Mouse (Mus musculus): Measurements from ENCODE around the gene Zmynd8.

Zmynd8 gene

DNA sequence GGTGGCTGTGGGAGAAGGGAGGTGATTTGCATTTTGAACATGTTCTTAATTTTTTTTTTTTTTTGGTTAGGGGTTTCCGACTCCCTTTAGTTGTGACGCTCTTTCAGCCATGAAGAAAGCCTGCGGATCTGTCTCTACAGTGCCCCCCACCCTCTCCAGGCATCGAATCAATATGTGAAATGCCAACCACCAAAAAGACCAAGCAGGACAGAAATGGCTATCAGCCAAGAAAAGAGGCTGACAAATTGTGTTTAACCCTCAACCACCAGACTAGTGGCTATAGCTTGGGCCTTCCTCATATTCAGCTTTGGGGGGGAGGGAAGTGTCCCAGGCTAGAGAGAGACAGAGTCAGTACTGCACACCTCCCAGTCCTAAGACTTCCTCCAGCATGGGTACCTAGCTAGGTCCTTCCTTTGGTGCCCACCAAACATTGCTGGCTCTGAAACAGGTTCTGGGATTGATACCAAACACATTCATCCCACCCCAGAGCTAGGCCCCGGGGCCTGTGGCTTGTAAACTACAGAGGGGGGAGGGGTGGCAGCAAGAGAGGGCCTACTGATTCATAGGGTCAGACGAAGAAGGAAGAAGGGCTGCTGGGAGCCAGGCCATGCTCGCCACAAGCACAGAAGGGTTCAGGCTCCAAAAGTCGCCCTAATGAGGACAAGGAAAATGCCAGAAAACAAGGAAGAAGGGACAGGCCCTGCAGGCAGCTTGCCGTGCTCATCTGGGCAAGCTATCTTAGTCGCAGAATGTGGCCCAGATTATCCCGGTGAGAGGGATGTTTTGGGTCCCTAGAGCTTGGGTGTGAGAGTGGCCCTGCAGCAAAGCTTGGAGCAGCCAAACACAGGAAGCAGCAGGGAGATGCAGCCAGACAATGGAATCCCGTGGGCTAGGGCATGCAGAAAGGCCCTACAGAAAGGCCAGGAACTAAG, 40.1 kb downstream of the Zmynd8 start:
- DNase-seq (ENCODE audit: low spot score in 2 of 2) = peak; percentile 75 to 88

- peak; percentile 81 for DNase-seq (ENCODE audit: low spot score in 2 of 2)
Observed at GRCm38 (mm10) chr2:165857841-165858426, 40.9 kb downstream of the Zmynd8 start.

- DNase-seq (ENCODE audit: low spot score in 2 of 2) = peak in 1 of 2 experiments; percentile 69
Observed at GRCm38 (mm10) chr2:165857395-165857831, 41.4 kb downstream of the Zmynd8 start.

- DNase-seq (ENCODE audit: low spot score in 2 of 2) = no peak
Observed at GRCm38 (mm10) chr2:165856611-165857200, 42.1 kb downstream of the Zmynd8 start.

GRCm38 (mm10) chr2:165855641-165856301, 43.0 kb downstream of the Zmynd8 start:
- DNase-seq (ENCODE audit: low spot score in 2 of 2) = peak; percentile 87 to 88

- no peak for DNase-seq (ENCODE audit: low spot score in 2 of 2)
Observed at GRCm38 (mm10) chr2:165854207-165854968, 44.4 kb downstream of the Zmynd8 start.

DNA sequence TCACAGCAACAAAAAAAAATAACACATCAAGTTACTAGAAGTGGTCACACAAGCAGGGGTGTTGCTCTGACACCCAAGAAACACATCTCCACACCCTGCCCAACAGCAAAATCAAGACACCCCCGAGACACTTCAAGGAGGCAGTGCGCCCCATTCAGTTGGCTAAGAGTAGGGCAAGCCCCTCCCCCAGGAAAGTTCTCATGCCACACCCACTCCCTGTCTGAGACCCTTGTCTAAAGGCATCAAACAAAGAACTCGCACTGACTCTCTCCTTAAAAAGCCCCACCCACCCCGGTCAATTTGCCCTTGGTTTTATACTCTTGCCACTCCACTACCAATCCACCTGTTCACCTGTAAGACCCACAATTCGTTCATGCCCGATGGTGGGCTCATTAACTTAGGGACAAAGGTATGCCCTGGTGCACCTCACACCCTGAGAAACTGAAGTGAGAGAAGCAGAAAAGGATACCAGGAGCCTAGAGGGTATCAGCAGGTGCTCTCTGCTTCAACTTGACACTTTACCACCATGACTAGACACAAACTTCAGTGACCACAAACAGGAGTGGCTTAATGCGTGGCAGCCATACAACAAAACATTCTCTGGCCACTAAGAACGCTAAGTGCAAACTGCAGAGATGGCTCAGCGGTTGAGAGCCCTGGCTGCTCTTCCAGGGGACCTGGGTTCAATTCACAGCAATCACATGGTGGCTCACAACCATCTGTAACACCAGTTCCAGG, 45.8 kb downstream of the Zmynd8 start:
- DNase-seq (ENCODE audit: low spot score in 2 of 2) = no peak

- peak; percentile 67 to 74 for DNase-seq (ENCODE audit: low spot score in 2 of 2)
Observed at GRCm38 (mm10) chr2:165852453-165852852, 46.4 kb downstream of the Zmynd8 start.

- DNase-seq (ENCODE audit: low spot score in 2 of 2) = peak in 1 of 2 experiments; percentile 43
Observed at GRCm38 (mm10) chr2:165851811-165852415, 46.9 kb downstream of the Zmynd8 start.

- no peak for DNase-seq (ENCODE audit: low spot score in 2 of 2)
Observed at GRCm38 (mm10) chr2:165850826-165851225, 48.0 kb downstream of the Zmynd8 start.

DNA sequence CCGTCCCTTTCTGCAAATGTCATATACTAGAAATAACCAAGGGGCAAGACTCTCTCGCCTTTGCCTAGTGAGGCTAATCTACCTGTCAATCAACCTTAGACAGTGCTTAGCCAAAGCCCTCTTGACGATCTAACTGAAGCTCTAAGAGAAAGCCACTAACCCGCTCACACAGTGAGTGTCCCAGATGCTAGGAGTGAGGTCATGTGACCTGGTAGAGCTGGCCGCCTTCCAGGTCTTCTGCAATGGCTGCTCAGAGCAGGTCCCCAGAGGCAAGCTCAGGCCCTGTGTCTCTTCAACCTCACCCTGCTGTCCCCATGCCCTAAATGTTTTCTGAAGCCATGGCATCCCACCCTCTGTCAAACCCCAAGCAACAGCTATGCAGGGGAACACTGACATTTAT, 49.7 kb downstream of the Zmynd8 start:
- DNase-seq (ENCODE audit: low spot score in 2 of 2) = peak; percentile 74 to 84

DNA sequence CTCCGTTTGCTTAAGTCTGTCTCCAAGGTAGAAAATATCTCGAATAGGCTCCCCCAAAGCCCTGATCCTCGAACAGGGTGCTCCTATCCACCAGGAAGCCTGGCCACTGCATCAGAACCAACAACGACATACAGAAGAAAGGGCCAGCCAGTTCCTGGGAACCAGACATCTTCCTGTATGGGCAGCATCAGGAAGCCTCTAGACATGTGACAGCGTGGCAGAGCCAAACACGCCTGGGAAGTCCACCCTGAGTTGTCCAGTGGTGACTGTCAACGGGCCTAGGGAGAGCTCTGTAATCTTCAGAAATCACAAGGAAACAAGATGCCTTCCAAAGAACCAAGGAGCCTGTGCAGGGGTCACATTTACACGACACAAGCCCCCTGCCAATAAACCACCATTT, 52.0 kb downstream of the Zmynd8 start:
- DNase-seq (ENCODE audit: low spot score in 2 of 2) = no peak

DNA sequence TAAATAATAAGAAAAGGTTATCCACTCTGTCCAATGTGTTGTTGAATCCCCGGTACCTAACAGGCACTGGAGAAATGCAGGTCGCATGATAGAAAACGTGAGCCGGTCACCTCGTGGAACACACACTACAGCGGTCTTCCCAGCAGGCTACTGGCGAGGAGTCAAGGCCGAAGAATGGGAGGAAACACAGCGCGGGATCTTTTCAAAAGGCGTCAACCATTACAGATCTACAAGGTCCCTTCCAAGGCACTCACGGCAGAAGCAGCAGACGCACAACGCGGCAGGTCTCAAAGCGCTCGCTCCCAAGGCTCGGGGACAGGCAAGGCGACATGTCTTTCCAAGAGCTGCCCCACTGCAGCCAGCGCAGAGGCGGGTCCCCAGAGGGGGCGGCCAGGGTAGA, 53.3 kb downstream of the Zmynd8 start:
- peak; percentile 49 to 51 for DNase-seq (ENCODE audit: low spot score in 2 of 2)

DNA sequence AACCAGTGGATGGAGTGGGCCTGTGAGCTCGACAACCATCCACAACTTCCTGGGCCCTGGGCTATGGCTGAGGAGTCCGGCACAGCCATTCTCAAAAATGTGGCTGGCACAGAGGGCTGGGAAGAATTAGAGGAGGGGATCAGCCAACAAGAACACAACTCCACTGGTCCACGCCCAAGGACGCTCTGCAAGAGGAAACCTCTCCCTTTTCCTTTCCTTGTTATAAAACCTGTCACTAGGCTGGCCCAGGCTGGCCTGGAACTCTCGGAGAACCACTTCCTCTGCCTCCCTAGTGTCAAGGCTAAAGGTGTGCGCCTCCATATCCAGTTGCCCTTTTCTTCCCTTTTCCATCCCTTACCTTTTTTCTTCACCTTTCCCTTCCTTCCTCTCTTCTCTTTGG, 55.5 kb downstream of the Zmynd8 start:
- no peak for DNase-seq (ENCODE audit: low spot score in 2 of 2)

GRCm38 (mm10) chr2:165842241-165842640, 56.6 kb downstream of the Zmynd8 start:
- no peak for DNase-seq (ENCODE audit: low spot score in 2 of 2)

- DNase-seq (ENCODE audit: low spot score in 2 of 2) = no peak
Observed at GRCm38 (mm10) chr2:165841805-165842204, 57.0 kb downstream of the Zmynd8 start.

- DNase-seq (ENCODE audit: low spot score in 2 of 2) = no peak
Observed at GRCm38 (mm10) chr2:165840852-165841251, 58.0 kb downstream of the Zmynd8 start.

- DNase-seq (ENCODE audit: low spot score in 2 of 2) = no peak
Observed at GRCm38 (mm10) chr2:165839317-165839652, 59.5 kb downstream of the Zmynd8 start.

- no peak for DNase-seq (ENCODE audit: low spot score in 2 of 2)
Observed at GRCm38 (mm10) chr2:165838606-165839316, 60.1 kb downstream of the Zmynd8 start.

- DNase-seq (ENCODE audit: low spot score in 2 of 2) = peak; percentile 42 to 45
Observed at GRCm38 (mm10) chr2:165834601-165835000, 64.2 kb downstream of the Zmynd8 start.

Measured in heart, adult 9 months (tissue).